Mouse (Mus musculus) stomach, postnatal 0 days (tissue): Measurements from ENCODE around the gene Ripk1. TPM values are rescaled to one million over a fixed set of nuclear protein-coding genes. Genes with fewer than 3 reads are reported as not detected.

Experiments
- ATAC-seq: fragments of 200-750 bp; cut with Nextera tagmentation; 2 replicates; pipeline ENCODE4 v1.8.0; 2017; ENCODE audit not compliant: low FRiP score, low TSS enrichment
- DNase-seq: peaks from one replicate; pipeline ENCODE4 v3.0.0-alpha.2; 2016; ENCODE audit warnings: low spot score
- H3K27ac ChIP-seq: fragments of 300-500 bp; sonication (generic); replicated peaks from 2 replicates; pipeline ENCODE4 v1.5.1; 2014; ENCODE audit warnings: mild to moderate bottlenecking, control low read depth
- H3K27me3 ChIP-seq: fragments of 300-500 bp; sonication (generic); 2 replicates; pipeline ENCODE4 v1.6.1; 2014; ENCODE audit warnings: low read length; ENCODE audit not compliant: control insufficient read depth, insufficient read depth
- H3K36me3 ChIP-seq: fragments of 300-500 bp; sonication (generic); 2 replicates; pipeline ENCODE4 v1.6.1; 2014; ENCODE audit warnings: low read length, mixed read lengths; ENCODE audit not compliant: control insufficient read depth, insufficient read depth
- H3K4me1 ChIP-seq: fragments of 300-500 bp; sonication (generic); replicated peaks from 2 replicates; pipeline ENCODE4 v1.6.1; 2014; ENCODE audit warnings: antibody characterized with exemption; ENCODE audit not compliant: control insufficient read depth, insufficient read depth
- H3K4me2 ChIP-seq: fragments of 300-500 bp; sonication (generic); replicated peaks from 2 replicates; pipeline ENCODE4 v1.6.1; 2014; ENCODE audit warnings: low read depth, mild to moderate bottlenecking, control low read depth, moderate library complexity
- H3K4me3 ChIP-seq: fragments of 300-500 bp; sonication (generic); 2 replicates; pipeline ENCODE4 v1.5.1; 2014; ENCODE audit warnings: low read depth, low read length, control low read depth
- H3K9ac ChIP-seq: fragments of 300-500 bp; sonication (generic); 2 replicates; pipeline ENCODE4 v1.6.1; 2014; ENCODE audit warnings: mild to moderate bottlenecking, low read length, control low read depth, mixed read lengths
- H3K9me3 ChIP-seq: fragments of 300-500 bp; sonication (generic); 2 replicates; pipeline ENCODE4 v1.6.1; 2016; ENCODE audit warnings: low read length; ENCODE audit not compliant: control insufficient read depth
- CTCF ChIP-seq: IDR thresholded peaks from 2 replicates; pipeline ENCODE4 v1.5.1; 2016; ENCODE audit warnings: antibody characterized with exemption, low read depth, mild to moderate bottlenecking, moderate library complexity
- EP300 ChIP-seq: optimal IDR thresholded peaks from 2 replicates; pipeline ENCODE3; 2016; ENCODE audit warnings: antibody characterized with exemption
- WGBS: fragments of 180-500 bp; shearing (Covaris S2); extraction: QIAGEN DNeasy Blood & Tissue Kit; methylation state at CpG from one replicate; pipeline ENCODE4 v1.1.7; 2014; 5-methylcytosine and 5-hydroxymethylcytosine counted together
- polyA plus RNA-seq: library from polyadenylated mRNA; unstranded; fragments of >200 nt; fragmentation: Nextera tagmentation; extraction: Ambion mirVana; gene quantifications from 2 replicates; pipeline ENCODE4 v1.2.1, GENCODE M21; 2015

Ripk1 gene
- polyA plus RNA-seq, 1 experiment from 2014 or later = 13.2 TPM

DNA sequence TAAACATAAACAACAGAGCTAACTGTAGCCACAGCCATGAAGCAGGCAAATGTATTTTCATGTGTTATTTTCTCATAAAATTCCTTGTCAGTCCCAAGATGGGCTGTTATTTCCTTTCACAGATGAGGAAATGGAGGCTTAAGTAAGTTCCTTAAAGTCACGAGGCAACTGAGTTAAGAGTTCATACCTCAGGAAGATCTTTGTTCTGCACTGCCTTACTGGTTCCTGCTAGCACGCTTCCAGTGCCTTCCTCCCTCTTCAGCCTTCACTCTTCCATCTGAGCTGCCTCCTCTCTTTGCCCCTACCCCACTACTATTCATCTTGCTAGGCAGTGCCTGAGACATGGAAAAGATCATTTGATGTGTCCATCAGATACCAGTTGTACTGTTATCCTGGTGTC lies 5.1 kb downstream of the Ripk1 start:
- Histone ChIP-seq H3K9me3 (no peaks in the 10 kb centered on the region), H3K4me2 (no peak overlapping the region), H3K4me1 (no peaks in the 10 kb centered on the region), H3K27me3 (no peaks in the 10 kb centered on the region), H3K36me3 (peaks cover 3% of the 10 kb centered on the region; the same call in 1 of the 2 replicates), H3K4me3 (no peak overlapping the region), H3K9ac (no peak overlapping the region), H3K27ac (no peak overlapping the region)
- no peak for ATAC-seq
- TF ChIP-seq CTCF = no peak
- TF ChIP-seq EP300 = no peak
- 60% methylated on average over 2 of the region's 2 CpGs for WGBS
- no peak for DNase-seq

GRCm38 (mm10) chr13:34016927-34017569 lies 14.9 kb downstream of the Ripk1 start:
- H3K9ac ChIP-seq = no peak overlapping the region
- H3K9me3 ChIP-seq = no peaks in the 10 kb centered on the region
- DNase-seq (no peak), ATAC-seq (no peak)
- 89% methylated on average over 9 of the region's 9 CpGs for WGBS
- no peaks in the 10 kb centered on the region for H3K27me3 ChIP-seq
- no peak overlapping the region for H3K4me2 ChIP-seq
- no peak overlapping the region for H3K4me3 ChIP-seq
- H3K4me1 ChIP-seq = no peaks in the 10 kb centered on the region
- peaks cover 33% of the 10 kb centered on the region for H3K36me3 ChIP-seq
- no peak overlapping the region for H3K27ac ChIP-seq
- no peak for TF ChIP-seq EP300
- no peak for TF ChIP-seq CTCF

GRCm38 (mm10) chr13:34018521-34018920 lies 16.4 kb downstream of the Ripk1 start:
- H3K27me3 ChIP-seq = no peaks in the 10 kb centered on the region
- no peaks in the 10 kb centered on the region for H3K4me1 ChIP-seq
- no peaks in the 10 kb centered on the region for H3K9me3 ChIP-seq
- 78% methylated on average over 1 of the region's 1 CpGs for WGBS
- DNase-seq (no peak), ATAC-seq (no peak)
- TF ChIP-seq CTCF (no peak), EP300 (no peak)
- no peak overlapping the region for H3K9ac ChIP-seq
- H3K4me2 ChIP-seq = no peak overlapping the region
- H3K27ac ChIP-seq = no peak overlapping the region
- peaks cover 32% of the 10 kb centered on the region for H3K36me3 ChIP-seq
- no peak overlapping the region for H3K4me3 ChIP-seq

DNA sequence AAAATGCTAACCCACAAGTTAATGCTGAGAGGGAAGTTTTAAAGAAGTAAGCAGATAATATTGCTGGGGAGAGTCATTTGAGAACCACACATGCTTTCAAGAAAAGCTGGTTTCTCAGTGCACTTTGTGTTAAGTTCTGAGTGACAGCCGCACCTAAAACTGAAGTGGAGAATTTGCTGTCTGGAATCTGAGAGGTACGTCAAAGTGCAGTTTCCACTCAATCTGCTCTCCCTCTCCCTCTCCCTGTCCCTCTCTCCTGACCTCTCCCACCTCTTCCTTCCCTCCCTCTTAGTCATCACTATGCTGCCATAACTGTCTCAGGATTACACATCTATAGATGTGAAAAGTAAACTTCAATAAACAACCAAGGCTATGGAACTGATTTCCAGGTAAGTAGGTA lies 19.8 kb downstream of the Ripk1 start:
- WGBS = 76% methylated on average over 2 of the region's 2 CpGs
- Histone ChIP-seq H3K9me3 (no peaks in the 10 kb centered on the region), H3K4me3 (no peak overlapping the region), H3K9ac (no peak overlapping the region), H3K36me3 (peaks cover 31% of the 10 kb centered on the region), H3K4me2 (no peak overlapping the region), H3K27ac (no peak overlapping the region), H3K27me3 (no peaks in the 10 kb centered on the region), H3K4me1 (no peaks in the 10 kb centered on the region)
- DNase-seq (no peak), ATAC-seq (no peak)
- TF ChIP-seq EP300 (no peak), CTCF (no peak)

- DNase-seq = no peak
- H3K27ac ChIP-seq = no peak overlapping the region
- no peaks in the 10 kb centered on the region for H3K27me3 ChIP-seq
- H3K9me3 ChIP-seq = no peaks in the 10 kb centered on the region
- TF ChIP-seq EP300 (no peak), CTCF (no peak)
- WGBS = 67% methylated on average over 2 of the region's 2 CpGs
- H3K4me2 ChIP-seq = no peak overlapping the region
- peaks cover 33% of the 10 kb centered on the region for H3K36me3 ChIP-seq
- no peak overlapping the region for H3K9ac ChIP-seq
- no peaks in the 10 kb centered on the region for H3K4me1 ChIP-seq
- no peak for ATAC-seq
- no peak overlapping the region for H3K4me3 ChIP-seq
Measured at GRCm38 (mm10) chr13:34032041-34032440, 29.9 kb downstream of the Ripk1 start.

DNA sequence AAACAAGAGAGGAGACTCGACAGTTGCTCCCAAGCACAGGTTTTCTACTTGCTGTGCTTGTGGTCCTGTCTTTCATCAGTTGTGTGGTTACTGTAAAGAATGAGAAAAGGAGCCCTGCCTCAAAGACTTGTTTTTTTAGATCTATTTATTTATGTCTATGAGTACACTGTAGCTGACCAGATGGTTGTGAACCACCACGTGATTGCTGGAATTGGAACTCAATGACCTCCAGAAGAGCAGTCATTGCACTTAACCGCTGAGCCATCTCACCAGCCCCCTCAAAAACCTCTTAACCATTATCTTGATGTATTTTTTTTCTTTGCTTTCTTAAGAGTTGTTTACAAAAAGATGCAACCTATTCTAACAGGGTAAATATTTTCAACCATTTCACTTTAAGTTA lies 33.3 kb downstream of the Ripk1 start:
- Histone ChIP-seq H3K4me2 (no peak overlapping the region), H3K9me3 (no peaks in the 10 kb centered on the region), H3K4me1 (no peaks in the 10 kb centered on the region), H3K9ac (no peak overlapping the region), H3K27ac (no peak overlapping the region), H3K4me3 (no peak overlapping the region), H3K36me3 (peaks cover 21% of the 10 kb centered on the region), H3K27me3 (no peaks in the 10 kb centered on the region)
- ATAC-seq = no peak
- DNase-seq = no peak
- no peak for TF ChIP-seq EP300
- TF ChIP-seq CTCF = no peak
- WGBS = 67% methylated on average over 3 of the region's 3 CpGs
